Mouse (Mus musculus): ENCODE measurements around the gene Ppil1. TPM values are rescaled to one million over a fixed set of nuclear protein-coding genes. Genes with fewer than 3 reads are reported as not detected.
"Not testable (repeated sequence)": the region's sequence is repeated elsewhere in the genome, so short reads cannot be mapped to it uniquely, and the experiment has no call there.

Ppil1 gene
- total and polyA plus RNA-seq, 3 experiments = 28.4 to 33.2 (median 31.1) TPM

DNA sequence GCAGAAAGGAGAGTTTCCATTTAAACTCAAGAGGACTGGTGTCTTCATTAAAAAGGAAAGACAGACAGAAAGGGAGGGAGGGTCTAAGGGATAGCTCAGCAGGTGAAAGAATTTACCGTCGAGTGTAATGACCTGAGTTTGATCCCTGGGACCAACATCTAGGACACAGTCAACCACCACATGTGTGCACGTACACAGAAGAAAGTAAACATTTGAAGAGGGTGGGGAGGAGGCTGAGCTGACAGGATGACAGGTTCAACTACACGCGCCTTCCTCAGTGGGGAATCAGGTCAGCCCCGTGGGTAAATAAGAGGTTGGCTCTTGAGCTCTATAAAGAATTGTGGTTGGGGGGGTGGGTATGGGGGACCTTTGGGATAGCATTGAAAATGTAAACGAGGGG, 9.2 kb upstream of the Ppil1 start:
- Histone ChIP-seq H3K4me1 (ENCODE audit: control insufficient read depth, insufficient read depth, low read length) (peaks cover 7% of the 10 kb centered on the region), H3K27me3 (ENCODE audit: control insufficient read depth, insufficient read depth, low read length) (no peaks in the 10 kb centered on the region), H3K36me3 (ENCODE audit: control insufficient read depth, insufficient read depth, low read length) (no peaks in the 10 kb centered on the region; the same call in 1 of the 2 replicates), H3K9ac (ENCODE audit: low read depth, low read length) (no peak overlapping the region), H3K4me3 (no peak overlapping the region), H3K79me2 (replicated peaks; ENCODE audit: control insufficient read depth, insufficient read depth, low read length) (no peaks in the 10 kb centered on the region), H3K27ac (no peak overlapping the region)
- intact Hi-C loops (cut with DNase I) = no loop called here
- WGBS = 90% methylated on average over 7 of the region's 7 CpGs
- TF ChIP-seq EP300 (IDR thresholded peaks at IDR 0.05; ENCODE audit: insufficient read depth, low read depth, low read length) (no peak), POLR2A (IDR thresholded peaks at IDR 0.05; ENCODE audit: insufficient read depth, low read depth, low read length) (no peak), CTCF (IDR thresholded peaks at IDR 0.05) (no peak)
- DNase-seq = no peak

DNA sequence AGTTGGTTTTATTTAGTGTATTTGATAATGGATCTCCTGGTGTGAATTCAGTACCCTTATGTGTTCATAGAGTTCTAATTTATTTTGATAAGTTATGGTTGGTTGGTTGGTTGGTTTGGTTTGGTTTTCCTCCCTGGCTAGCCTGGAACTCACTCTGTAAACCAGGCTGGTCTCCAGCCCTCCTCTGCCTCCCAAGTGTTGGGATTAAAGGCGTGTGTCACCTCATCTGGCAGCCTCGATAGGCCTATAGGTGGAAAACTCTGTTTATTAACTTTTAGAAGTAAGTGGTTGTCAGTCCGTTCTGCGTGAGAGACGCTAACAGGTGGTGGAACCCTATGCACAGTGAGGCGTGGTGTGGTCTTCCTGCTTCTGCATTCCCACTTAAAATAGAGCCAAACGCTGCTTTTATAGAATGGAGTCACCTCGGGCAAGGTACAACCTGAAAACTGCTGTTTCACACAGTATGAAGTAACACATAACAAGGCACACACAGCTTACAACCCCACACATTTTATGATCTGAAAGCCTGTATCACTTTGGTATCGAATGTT, 6.2 kb upstream of the Ppil1 start:
- Histone ChIP-seq H3K36me3 (ENCODE audit: control insufficient read depth, insufficient read depth, low read length) (no peaks in the 10 kb centered on the region), H3K79me2 (replicated peaks; ENCODE audit: control insufficient read depth, insufficient read depth, low read length) (no peaks in the 10 kb centered on the region), H3K4me1 (ENCODE audit: control insufficient read depth, insufficient read depth, low read length) (peaks cover 4% of the 10 kb centered on the region), H3K9ac (ENCODE audit: low read depth, low read length) (no peak overlapping the region), H3K4me3 (no peak overlapping the region), H3K27me3 (ENCODE audit: control insufficient read depth, insufficient read depth, low read length) (no peaks in the 10 kb centered on the region), H3K27ac (peak overlapping the region; percentile 99)
- no peak for TF ChIP-seq POLR2A (IDR thresholded peaks at IDR 0.05; ENCODE audit: insufficient read depth, low read depth, low read length)
- no peak for TF ChIP-seq EP300 (IDR thresholded peaks at IDR 0.05; ENCODE audit: insufficient read depth, low read depth, low read length)
- no peak for TF ChIP-seq CTCF (IDR thresholded peaks at IDR 0.05)
- DNase-seq = no peak
- intact Hi-C loops (cut with DNase I) = no loop called here
- 91% methylated on average over 9 of the region's 9 CpGs for WGBS

DNA sequence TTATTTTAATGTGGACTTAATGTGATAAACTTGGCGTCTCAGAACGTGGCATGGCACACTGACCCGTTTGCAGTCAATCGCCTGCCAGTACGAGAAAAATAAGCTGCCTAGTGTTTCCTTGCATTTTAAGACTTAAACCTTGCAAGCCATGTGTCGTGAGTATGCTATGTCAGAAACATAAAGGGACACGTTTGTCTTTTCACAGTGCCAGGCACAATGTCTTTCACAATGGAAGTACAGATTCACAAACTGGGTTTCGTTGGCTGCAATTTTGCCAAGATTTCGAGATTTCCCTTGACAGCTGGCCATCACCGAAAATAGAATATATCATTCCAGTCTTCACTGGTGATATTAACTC, 5.3 kb upstream of the Ppil1 start:
- WGBS = 5% methylated on average over 10 of the region's 10 CpGs
- Histone ChIP-seq H3K27ac (peak overlapping the region; percentile 99), H3K9ac (ENCODE audit: low read depth, low read length) (peak overlapping the region; percentile 92), H3K36me3 (ENCODE audit: control insufficient read depth, insufficient read depth, low read length) (no peaks in the 10 kb centered on the region), H3K79me2 (replicated peaks; ENCODE audit: control insufficient read depth, insufficient read depth, low read length) (no peaks in the 10 kb centered on the region), H3K4me3 (peak overlapping the region; percentile 83), H3K4me1 (ENCODE audit: control insufficient read depth, insufficient read depth, low read length) (peaks cover 3% of the 10 kb centered on the region), H3K27me3 (ENCODE audit: control insufficient read depth, insufficient read depth, low read length) (no peaks in the 10 kb centered on the region)
- no peak for DNase-seq
- intact Hi-C loops (cut with DNase I) = loop anchor here (5.0 kb wide), 2 partner anchors 88 to 223 kb away; partner anchors contain the start of gene Pim1
- TF ChIP-seq CTCF (IDR thresholded peaks at IDR 0.05) (no peak), POLR2A (IDR thresholded peaks at IDR 0.05; ENCODE audit: insufficient read depth, low read depth, low read length) (no peak), EP300 (IDR thresholded peaks at IDR 0.05; ENCODE audit: insufficient read depth, low read depth, low read length) (no peak)

DNA sequence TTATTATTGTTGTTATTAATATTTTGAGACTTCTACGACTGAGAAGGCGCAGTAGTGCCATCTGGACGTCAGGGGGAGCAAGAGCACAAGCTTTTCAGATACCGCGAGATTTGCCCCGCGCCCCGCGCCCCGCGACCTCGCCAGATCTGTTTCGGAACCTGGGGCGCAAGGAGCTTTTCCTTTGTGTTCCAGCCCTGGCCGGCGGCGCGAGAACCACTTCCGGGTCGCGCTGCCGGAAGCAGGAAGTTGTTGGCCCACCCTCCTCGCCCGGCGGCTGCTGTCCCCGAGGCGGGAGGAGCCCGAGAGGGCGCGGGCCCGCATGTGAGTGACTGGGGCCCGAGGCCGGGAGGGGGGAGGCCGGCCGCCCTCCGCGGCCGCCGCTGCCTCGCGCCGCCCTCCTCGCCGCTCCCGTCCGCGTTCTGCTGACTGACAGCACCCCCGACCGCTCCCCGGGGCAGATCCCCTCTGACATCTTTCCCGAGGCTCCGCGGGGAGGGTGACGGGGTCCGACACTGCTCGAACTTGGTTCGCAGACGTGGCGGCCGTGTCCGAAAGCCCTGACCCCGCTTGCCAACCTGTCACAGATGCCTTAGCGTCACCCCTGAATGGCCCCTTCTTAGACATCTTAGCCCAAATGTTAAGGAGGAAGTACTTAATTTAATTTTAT, 4.8 kb upstream of the Ppil1 start, which contains the start of gene BC004004:
Gene BC004004, plus strand, starts transcription at position 107 of the 667 bp plus-strand sequence.
- intact Hi-C loops (cut with DNase I) = loop anchor here (1.0 to 5.0 kb wide), 3 partner anchors 88 to 223 kb away; partner anchors contain the start of gene Pim1
- no peaks in the 10 kb centered on the region for H3K36me3 ChIP-seq (ENCODE audit: control insufficient read depth, insufficient read depth, low read length)
- no peaks in the 10 kb centered on the region for H3K27me3 ChIP-seq (ENCODE audit: control insufficient read depth, insufficient read depth, low read length)
- TF ChIP-seq CTCF (IDR thresholded peaks at IDR 0.05) (peak; percentile 97), POLR2A (IDR thresholded peaks at IDR 0.05; ENCODE audit: insufficient read depth, low read depth, low read length) (peak; percentile 78), EP300 (IDR thresholded peaks at IDR 0.05; ENCODE audit: insufficient read depth, low read depth, low read length) (peak; percentile 62; the same call in 1 of the 2 replicates)
- WGBS = under 1% methylated on average over 57 of the region's 63 CpGs
- peaks cover 3% of the 10 kb centered on the region for H3K4me1 ChIP-seq (ENCODE audit: control insufficient read depth, insufficient read depth, low read length)
- peak within 1 kb of the TSS; percentile 83 for H3K4me3 ChIP-seq
- no peaks in the 10 kb centered on the region for H3K79me2 ChIP-seq (replicated peaks; ENCODE audit: control insufficient read depth, insufficient read depth, low read length)
- H3K27ac ChIP-seq = peak within 1 kb of the TSS; percentile 99
- H3K9ac ChIP-seq (ENCODE audit: low read depth, low read length) = peak within 1 kb of the TSS; percentile 92
- DNase-seq = peak; percentile 96 to 98

DNA sequence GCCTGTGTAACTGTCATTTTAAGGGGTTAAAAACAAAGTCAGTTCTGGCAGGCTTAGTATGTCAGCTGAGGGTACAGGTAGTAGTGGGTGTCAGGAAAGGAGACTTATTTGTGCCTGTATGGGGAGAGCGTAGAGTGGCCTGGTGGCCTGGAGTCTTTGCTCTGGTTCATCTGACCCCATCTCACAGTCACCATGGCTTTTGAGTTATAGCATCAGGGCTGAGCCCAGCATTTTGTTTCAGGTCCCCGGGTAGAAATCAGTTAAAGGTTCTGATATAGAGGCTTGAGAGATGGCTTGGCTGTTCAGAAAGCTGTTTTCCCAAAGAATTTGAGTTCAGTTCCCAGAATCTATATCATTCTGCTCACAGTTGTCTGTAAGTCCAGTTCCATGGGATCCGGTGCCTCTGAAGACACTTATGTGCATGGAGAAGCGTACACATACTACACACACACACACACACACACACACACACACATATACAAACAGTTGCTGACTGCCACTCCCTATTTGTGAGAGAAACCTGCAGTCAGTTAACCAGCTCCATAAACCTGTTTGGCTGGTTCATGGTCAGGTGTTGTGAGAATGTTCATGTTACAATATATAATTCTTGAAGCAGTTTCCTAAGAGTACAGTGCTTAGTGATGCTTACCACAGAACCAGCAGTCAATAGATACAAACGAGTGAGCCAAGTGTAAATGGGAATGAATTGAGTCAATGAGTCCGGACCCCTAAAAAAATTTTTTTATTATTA, 4.1 kb upstream of the Ppil1 start:
- Histone ChIP-seq H3K27ac (peak overlapping the region; percentile 99), H3K36me3 (ENCODE audit: control insufficient read depth, insufficient read depth, low read length) (no peaks in the 10 kb centered on the region), H3K4me1 (ENCODE audit: control insufficient read depth, insufficient read depth, low read length) (peaks cover 2% of the 10 kb centered on the region), H3K4me3 (peak overlapping the region; percentile 83), H3K9ac (ENCODE audit: low read depth, low read length) (peak overlapping the region; percentile 59), H3K79me2 (replicated peaks; ENCODE audit: control insufficient read depth, insufficient read depth, low read length) (no peaks in the 10 kb centered on the region), H3K27me3 (ENCODE audit: control insufficient read depth, insufficient read depth, low read length) (no peaks in the 10 kb centered on the region)
- intact Hi-C loops (cut with DNase I) = loop anchor here (1.0 to 5.0 kb wide), 3 partner anchors 89 to 224 kb away; partner anchors contain the start of gene Pim1
- DNase-seq = no peak
- WGBS = 60% methylated on average over 6 of the region's 6 CpGs
- TF ChIP-seq CTCF (IDR thresholded peaks at IDR 0.05) = no peak
- TF ChIP-seq POLR2A (IDR thresholded peaks at IDR 0.05; ENCODE audit: insufficient read depth, low read depth, low read length) = no peak
- TF ChIP-seq EP300 (IDR thresholded peaks at IDR 0.05; ENCODE audit: insufficient read depth, low read depth, low read length) = no peak

DNA sequence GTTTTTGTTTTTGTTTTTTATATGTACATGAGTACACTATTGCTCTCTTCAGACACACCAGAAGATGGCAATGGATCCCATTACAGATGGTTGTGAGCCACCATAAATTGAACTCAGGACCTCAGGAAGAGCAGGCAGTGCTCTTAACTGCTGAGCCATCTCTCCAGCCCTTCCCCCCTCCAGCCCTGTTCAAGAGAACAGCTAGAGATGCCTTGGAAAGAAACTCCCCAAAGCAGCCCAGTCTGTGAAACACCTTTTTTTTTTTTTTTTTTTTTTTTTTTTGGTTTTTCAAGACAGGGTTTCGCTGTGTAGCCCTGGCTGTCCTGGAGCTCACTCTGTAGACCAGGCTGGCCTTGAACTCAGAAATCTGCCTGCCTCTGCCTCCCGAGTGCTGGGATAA, 3.1 kb upstream of the Ppil1 start:
- not testable (repeated sequence) for H3K9ac ChIP-seq (ENCODE audit: low read depth, low read length); H3K27me3 ChIP-seq (ENCODE audit: control insufficient read depth, insufficient read depth, low read length); H3K36me3 ChIP-seq (ENCODE audit: control insufficient read depth, insufficient read depth, low read length); DNase-seq; H3K27ac ChIP-seq; H3K4me1 ChIP-seq (ENCODE audit: control insufficient read depth, insufficient read depth, low read length); H3K4me3 ChIP-seq; H3K79me2 ChIP-seq (replicated peaks; ENCODE audit: control insufficient read depth, insufficient read depth, low read length)
- 82% methylated on average over 2 of the region's 2 CpGs for WGBS
- intact Hi-C loops (cut with DNase I) = loop anchor here (5.0 kb wide), 2 partner anchors 90 to 225 kb away; partner anchors contain the start of gene Pim1
